Mouse (Mus musculus) MEL (cell line): ENCODE measurements at regions not wholly inside any gene's neighbourhood (a gene's known extent, or its start where the extent isn't known, plus 50 kb on each side); places are given as distances from the start of the nearest gene placed in this dataset.

ENCODE experiments used
- CTCF ChIP-seq, 3 experiments: IDR thresholded peaks in 2 of 3; conservative IDR thresholded peaks in 1 of 3; 2 replicates each; pipeline ENCODE4 v1.5.1; 2011 to 2012; ENCODE audit warnings: low read length in 3 of 3, low read depth in 2 of 3, mild to moderate bottlenecking in 2 of 3, improper control_type of control experiment in 1 of 3, inconsistent platforms in 1 of 3, mixed read lengths in 1 of 3, moderate library complexity in 1 of 3; ENCODE audit not compliant: control insufficient read depth in 1 of 3, insufficient read depth in 1 of 3, poor library complexity in 1 of 3, severe bottlenecking in 1 of 3
- EP300 ChIP-seq, 2 experiments: IDR thresholded peaks; 2 replicates each; pipeline ENCODE4 v1.6.1; 2011; ENCODE audit warnings: improper control_type of control experiment in 2 of 2, low read length in 2 of 2, low read depth in 1 of 2, mild to moderate bottlenecking in 1 of 2
- ETS1 ChIP-seq: IDR thresholded peaks from 2 replicates; pipeline ENCODE4 v1.6.1; 2012; ENCODE audit warnings: low read depth, mild to moderate bottlenecking, inconsistent platforms, low read length, improper control_type of control experiment, moderate library complexity
- GABPA ChIP-seq: IDR thresholded peaks from 2 replicates; pipeline ENCODE4 v1.6.1; 2012; ENCODE audit warnings: low read depth, mild to moderate bottlenecking, inconsistent platforms, low read length, improper control_type of control experiment, moderate library complexity
- HCFC1 ChIP-seq: IDR thresholded peaks from 2 replicates; pipeline ENCODE4 v1.6.1; 2012; ENCODE audit warnings: low read depth, mild to moderate bottlenecking, inconsistent platforms, low read length, improper control_type of control experiment, moderate library complexity
- NELFE ChIP-seq: IDR thresholded peaks from 2 replicates; pipeline ENCODE4 v1.6.1; 2011; ENCODE audit warnings: low read depth, low read length, improper control_type of control experiment
- POLR2A ChIP-seq, 2 experiments: IDR thresholded peaks; 2 replicates each; pipeline ENCODE4 v1.6.1; 2011 to 2012; ENCODE audit warnings: low read length in 2 of 2, mild to moderate bottlenecking in 2 of 2, control low read depth in 1 of 2, improper control_type of control experiment in 1 of 2, low read depth in 1 of 2, moderate library complexity in 1 of 2; ENCODE audit not compliant: control insufficient read depth in 1 of 2, insufficient read depth in 1 of 2, poor library complexity in 1 of 2
- TCF12 ChIP-seq: IDR thresholded peaks from 2 replicates; pipeline ENCODE4 v1.6.1; 2014; ENCODE audit warnings: low read depth, mild to moderate bottlenecking, inconsistent platforms, low read length, improper control_type of control experiment, moderate library complexity
- ZC3H11A ChIP-seq: IDR thresholded peaks from 2 replicates; pipeline ENCODE4 v1.6.1; 2012; ENCODE audit warnings: low read depth, mild to moderate bottlenecking, inconsistent platforms, low read length, improper control_type of control experiment
- ZMIZ1 ChIP-seq: IDR thresholded peaks from 2 replicates; pipeline ENCODE4 v1.6.1; 2012; ENCODE audit warnings: low read depth, mild to moderate bottlenecking, inconsistent platforms, low read length, improper control_type of control experiment, moderate library complexity

- TF ChIP-seq CTCF (IDR thresholded peaks at IDR 0.05 in 2 of 3, conservative IDR thresholded peaks at IDR 0.05 in 1 of 3; ENCODE audit: control insufficient read depth in 1 of 3, insufficient read depth in 1 of 3, low read depth in 2 of 3, low read length in 3 of 3, poor library complexity in 1 of 3, severe bottlenecking in 1 of 3) (no peak), NELFE (no peak), TCF12 (no peak), ETS1 (no peak), GABPA (no peak), ZC3H11A (no peak), EP300 (IDR thresholded peaks at IDR 0.05; ENCODE audit: low read depth in 1 of 2, low read length in 2 of 2) (no peak), HCFC1 (no peak), POLR2A (IDR thresholded peaks at IDR 0.05; ENCODE audit: control insufficient read depth in 1 of 2, insufficient read depth in 1 of 2, low read depth in 1 of 2, low read length in 2 of 2, poor library complexity in 1 of 2) (no peak), ZMIZ1 (no peak)
Observed at GRCm38 (mm10) chr12:48612066-48612465, 770.4 kb upstream of the Foxg1 start.
